Mouse (Mus musculus) hindbrain, embryonic 10.5 days (tissue): ENCODE data around the gene Mfsd2a. TPM values are rescaled to one million over a fixed set of nuclear protein-coding genes. Genes with fewer than 3 reads are reported as not detected.

Source experiments
- DNase-seq: peaks from one replicate; pipeline ENCODE4 v3.0.0-alpha.2; 2017; ENCODE audit warnings: low spot score
- H3K27ac ChIP-seq: fragments of 300-500 bp; sonication (generic); 2 replicates; pipeline ENCODE4 v1.5.1; 2016; ENCODE audit warnings: mild to moderate bottlenecking, moderate library complexity
- H3K27me3 ChIP-seq: fragments of 300-500 bp; sonication (generic); 2 replicates; pipeline ENCODE4 v1.6.1; 2016; ENCODE audit warnings: mild to moderate bottlenecking; ENCODE audit not compliant: poor library complexity, insufficient read depth, severe bottlenecking
- H3K36me3 ChIP-seq: fragments of 300-500 bp; sonication (generic); 2 replicates; pipeline ENCODE4 v1.6.1; 2016; ENCODE audit warnings: mild to moderate bottlenecking, moderate library complexity
- H3K4me1 ChIP-seq: fragments of 300-500 bp; sonication (generic); replicated peaks from 2 replicates; pipeline ENCODE4 v1.6.1; 2016; ENCODE audit warnings: mild to moderate bottlenecking
- H3K4me3 ChIP-seq: fragments of 300-500 bp; sonication (generic); 2 replicates; pipeline ENCODE4 v1.5.1; 2016; ENCODE audit warnings: mild to moderate bottlenecking, moderate library complexity
- H3K9me3 ChIP-seq: fragments of 300-500 bp; sonication (generic); 2 replicates; pipeline ENCODE4 v1.6.1; 2016; ENCODE audit warnings: mild to moderate bottlenecking, moderate library complexity
- WGBS: fragments of 180-500 bp; shearing (Covaris S2); methylation state at CpG from one replicate; pipeline ENCODE4 v1.1.7; 2016; 5-methylcytosine and 5-hydroxymethylcytosine counted together
- polyA plus RNA-seq: library from polyadenylated mRNA; unstranded; fragments of >200 nt; fragmentation: Nextera tagmentation; extraction: Ambion mirVana; gene quantifications from 2 replicates; pipeline ENCODE4 v1.2.1, GENCODE M21; 2016

Gene Mfsd2a
- polyA plus RNA-seq, 1 experiment from 2014 or later: 28.9 TPM

DNA sequence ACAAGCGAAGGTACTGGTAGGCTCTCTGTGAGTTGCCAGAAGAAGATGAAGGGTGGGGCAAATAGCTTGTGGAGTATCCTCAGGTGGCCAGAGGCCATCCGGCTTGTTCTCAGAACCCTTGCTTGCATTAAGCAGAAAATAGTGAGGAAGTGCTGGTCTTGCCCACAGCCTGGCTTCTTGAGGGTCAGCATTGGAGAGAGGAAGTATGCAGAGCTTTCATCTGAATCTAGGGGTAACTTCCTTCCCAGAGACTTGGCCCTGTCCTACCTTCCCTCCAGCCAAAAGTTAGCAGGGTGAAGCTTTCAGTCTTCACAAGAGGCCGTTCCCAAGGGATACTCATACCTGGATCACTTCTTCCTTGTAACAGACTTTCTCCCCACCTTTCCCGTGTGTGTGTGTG lies 10.7 kb upstream of the Mfsd2a start:
- 84% methylated on average over 4 of the region's 4 CpGs for WGBS

DNA sequence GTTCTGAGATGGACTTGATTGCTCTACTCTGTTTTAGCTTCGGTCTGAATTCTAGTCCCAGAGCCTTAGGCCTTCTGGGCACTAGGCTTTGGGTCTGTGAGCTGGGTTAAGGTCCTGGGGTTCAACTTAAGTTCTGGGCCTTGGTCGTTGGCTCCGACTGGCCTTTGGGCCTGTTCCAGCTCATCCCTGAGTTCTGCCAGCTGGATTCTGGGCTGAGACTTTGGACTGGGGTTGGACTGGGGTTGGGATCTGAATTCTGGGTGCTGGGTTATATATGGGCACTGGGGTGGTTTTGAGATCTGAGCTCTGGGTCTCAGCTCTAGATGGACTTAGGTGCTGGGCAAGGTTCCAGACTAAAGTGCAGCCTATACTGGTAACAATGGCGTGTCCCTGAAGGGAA lies 10.2 kb upstream of the Mfsd2a start:
- H3K27ac ChIP-seq: no peak overlapping the region
- H3K27me3 ChIP-seq: no peaks in the 10 kb centered on the region; the same call in 1 of the 2 replicates
- no peaks in the 10 kb centered on the region for H3K9me3 ChIP-seq
- DNase-seq: no peak
- no peaks in the 10 kb centered on the region for H3K36me3 ChIP-seq
- H3K4me1 ChIP-seq: no peaks in the 10 kb centered on the region
- WGBS: 88% methylated on average over 4 of the region's 4 CpGs
- H3K4me3 ChIP-seq: no peak overlapping the region

More for the DNA sequence above, 10.7 kb upstream of the Mfsd2a start:
- H3K9me3 ChIP-seq: no peaks in the 10 kb centered on the region
- DNase-seq: no peak
- H3K27me3 ChIP-seq: no peaks in the 10 kb centered on the region; the same call in 1 of the 2 replicates
- no peak overlapping the region for H3K27ac ChIP-seq
- H3K4me3 ChIP-seq: no peak overlapping the region
- no peaks in the 10 kb centered on the region for H3K36me3 ChIP-seq
- no peaks in the 10 kb centered on the region for H3K4me1 ChIP-seq

DNA sequence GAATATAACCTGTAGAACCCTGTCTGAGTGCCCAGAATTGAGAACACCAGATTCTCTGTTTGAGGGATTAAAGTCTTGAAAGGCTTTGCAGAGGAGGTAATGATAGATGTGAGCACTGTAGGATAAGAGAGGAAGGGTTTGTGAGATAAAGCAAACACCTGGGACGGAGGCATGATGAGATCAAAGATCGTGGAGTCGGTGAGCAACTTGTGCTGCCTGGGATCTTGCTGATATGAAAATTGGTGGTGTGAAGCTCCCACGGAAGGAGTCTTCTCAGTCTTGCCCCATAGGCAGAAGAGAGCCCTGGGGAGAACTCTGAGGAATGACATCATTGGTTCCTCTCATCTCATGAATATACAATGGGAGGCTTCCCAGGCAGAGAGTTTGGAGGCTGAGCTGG lies 7.1 kb upstream of the Mfsd2a start:
- H3K27ac ChIP-seq: no peak overlapping the region
- H3K36me3 ChIP-seq: no peaks in the 10 kb centered on the region
- no peak overlapping the region for H3K4me3 ChIP-seq
- H3K27me3 ChIP-seq: 0 out of 2 replicates have a peak, but pooled peaks cover 3% of the 10 kb centered on the region
- no peaks in the 10 kb centered on the region for H3K9me3 ChIP-seq
- peaks cover 2% of the 10 kb centered on the region for H3K4me1 ChIP-seq
- DNase-seq: no peak
- 74% methylated on average over 4 of the region's 4 CpGs for WGBS

DNA sequence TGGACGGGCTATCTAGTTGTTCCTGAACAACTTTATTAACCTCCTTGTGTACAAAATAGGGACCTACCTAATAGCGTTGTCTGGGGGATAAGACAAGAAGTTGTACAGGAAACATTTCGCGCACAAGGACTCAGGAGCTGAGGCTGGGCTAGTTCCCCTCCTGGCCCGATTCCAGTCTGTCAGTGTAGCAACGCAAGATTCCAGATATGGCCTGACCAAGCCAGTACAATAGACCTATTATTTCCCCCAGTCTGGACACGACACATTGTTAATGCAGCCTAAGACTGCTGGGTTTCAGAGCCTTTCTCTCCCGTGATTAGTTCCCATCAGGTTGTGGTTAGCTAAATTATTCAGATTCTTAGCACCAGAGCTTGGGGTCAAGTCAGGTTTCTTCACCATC lies 1.8 kb upstream of the Mfsd2a start:
- peak; percentile 36 for DNase-seq
- Histone ChIP-seq H3K4me3 (no peak overlapping the region), H3K27ac (peak overlapping the region; percentile 94), H3K36me3 (peaks cover 15% of the 10 kb centered on the region), H3K9me3 (no peaks in the 10 kb centered on the region), H3K4me1 (peaks cover 51% of the 10 kb centered on the region), H3K27me3 (peaks cover 39% of the 10 kb centered on the region)
- 48% methylated on average over 8 of the region's 8 CpGs for WGBS

DNA sequence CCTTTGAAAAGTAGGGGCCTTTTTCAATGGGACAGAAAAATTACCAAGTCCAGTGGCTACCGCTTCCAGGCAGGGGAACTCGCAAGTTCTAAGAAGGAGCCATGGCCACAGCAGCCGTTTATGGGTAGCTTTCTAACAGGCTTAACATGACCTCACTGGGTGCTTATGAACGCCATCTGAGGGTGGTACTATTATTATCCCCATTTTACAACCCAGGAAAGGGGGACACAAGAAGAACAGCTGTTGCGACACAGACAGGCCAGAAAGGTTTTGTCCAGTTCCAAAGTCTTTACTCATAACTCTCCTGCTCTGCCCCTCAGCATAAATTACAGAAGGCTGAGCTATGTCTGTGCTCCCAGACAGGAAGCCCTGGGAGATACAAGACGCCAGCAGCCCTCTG lies 601 bp upstream of the Mfsd2a start:
- WGBS: 17% methylated on average over 6 of the region's 6 CpGs
- H3K27me3 ChIP-seq: peaks cover 39% of the 10 kb centered on the region
- H3K9me3 ChIP-seq: no peaks in the 10 kb centered on the region
- no peak for DNase-seq
- H3K36me3 ChIP-seq: peaks cover 26% of the 10 kb centered on the region
- peaks cover 52% of the 10 kb centered on the region for H3K4me1 ChIP-seq
- H3K4me3 ChIP-seq: peak overlapping the region; percentile 86
- H3K27ac ChIP-seq: peak overlapping the region; percentile 94

DNA sequence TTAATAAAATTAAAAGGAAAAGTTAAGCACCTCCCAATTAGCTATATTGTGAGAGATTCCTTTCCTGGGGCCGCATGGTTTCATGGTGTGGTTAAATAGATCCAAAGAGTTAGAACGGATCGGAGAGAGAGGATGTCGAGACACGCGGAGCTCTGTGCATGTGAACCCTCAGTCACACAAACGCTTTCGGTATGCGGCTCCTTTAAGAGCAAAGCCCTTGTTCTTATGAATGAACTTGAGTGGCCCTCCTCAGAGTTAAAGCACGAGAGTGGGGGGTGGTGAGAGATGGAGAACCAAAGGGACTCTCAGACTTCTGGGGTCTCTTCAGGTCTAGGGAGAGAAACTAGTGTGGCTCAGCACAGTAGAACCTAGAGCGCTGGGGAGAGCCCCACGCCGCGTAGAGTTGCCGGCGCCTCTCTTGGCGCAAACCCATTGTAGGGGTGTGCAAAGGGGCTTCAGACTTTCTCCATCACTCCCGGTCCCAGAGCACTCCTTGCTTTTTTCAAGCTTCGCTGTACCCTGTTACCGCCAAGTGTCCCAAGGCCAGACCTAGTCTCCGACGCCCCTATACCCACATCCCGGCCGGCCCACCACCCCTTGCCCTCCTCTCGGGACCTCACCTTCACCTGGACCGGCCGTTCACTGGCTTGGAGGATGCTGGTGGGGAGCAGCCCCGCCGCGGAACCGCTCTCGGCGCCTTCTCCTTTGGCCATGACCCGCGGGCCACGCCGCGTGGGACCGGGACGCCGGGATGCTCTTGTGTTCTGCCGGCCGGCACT lies 478 bp downstream of the Mfsd2a start:
- Histone ChIP-seq H3K4me1 (peaks cover 63% of the 10 kb centered on the region), H3K27me3 (peaks cover 39% of the 10 kb centered on the region), H3K27ac (peak overlapping the region; percentile 94), H3K4me3 (peak overlapping the region; percentile 86), H3K9me3 (no peaks in the 10 kb centered on the region), H3K36me3 (peaks cover 37% of the 10 kb centered on the region)
- peak; percentile 63 for DNase-seq
- WGBS: under 1% methylated on average over 43 of the region's 43 CpGs

DNA sequence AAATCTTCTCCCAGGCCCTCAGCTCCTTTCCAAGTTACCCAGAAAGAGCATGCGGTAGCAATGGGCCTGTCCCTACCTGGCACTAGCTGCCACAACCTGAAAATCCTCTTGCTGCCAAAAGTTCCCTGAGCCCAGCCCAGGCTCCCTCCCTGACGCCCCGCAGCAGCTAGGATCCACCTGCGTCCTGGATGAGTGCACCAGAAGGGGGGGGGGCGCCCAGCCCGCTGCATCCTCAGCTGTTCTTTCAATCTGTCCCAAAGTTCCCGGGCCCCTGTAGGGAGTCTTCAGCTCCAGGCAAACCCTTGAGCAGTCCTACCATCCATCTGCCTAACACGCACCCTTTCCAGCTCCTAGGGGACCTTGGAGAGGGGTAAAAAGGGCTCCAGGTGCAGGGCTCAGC lies 1.2 kb downstream of the Mfsd2a start:
- DNase-seq: no peak
- WGBS: 5% methylated on average over 8 of the region's 8 CpGs
- peaks cover 70% of the 10 kb centered on the region for H3K4me1 ChIP-seq
- no peaks in the 10 kb centered on the region for H3K9me3 ChIP-seq
- H3K27me3 ChIP-seq: peaks cover 39% of the 10 kb centered on the region
- H3K4me3 ChIP-seq: peak overlapping the region; percentile 86
- H3K36me3 ChIP-seq: peaks cover 44% of the 10 kb centered on the region
- peak overlapping the region; percentile 94 for H3K27ac ChIP-seq

DNA sequence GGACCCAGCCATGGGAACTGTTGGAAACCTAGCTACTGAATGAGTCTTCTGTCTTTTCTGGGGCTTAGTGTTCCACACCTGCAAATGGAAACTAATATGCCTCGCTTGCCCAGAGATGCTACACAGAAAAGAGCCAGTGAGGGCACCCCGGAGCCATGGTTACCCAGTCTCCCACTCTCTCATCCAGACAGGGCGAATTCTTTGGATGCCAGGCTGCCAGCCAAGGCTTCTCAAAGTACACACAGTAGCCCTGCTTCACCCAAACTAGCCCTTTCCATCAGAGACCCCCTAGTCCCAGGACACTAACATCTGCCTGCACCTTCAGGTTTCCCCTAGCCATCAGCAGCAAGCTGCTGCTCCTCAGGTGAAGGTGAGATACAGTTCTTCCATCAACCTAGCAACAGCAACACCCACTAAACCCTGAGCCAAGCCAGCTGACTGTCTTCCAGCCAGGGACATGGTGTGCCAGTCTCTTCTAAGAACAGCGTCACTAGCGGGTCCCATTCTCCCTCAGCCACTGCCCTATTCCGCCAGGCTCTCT lies 2.4 kb downstream of the Mfsd2a start:
- DNase-seq: no peak
- Histone ChIP-seq H3K4me3 (0 out of 2 replicates have a peak overlapping the region, but pooled peaks have one; percentile 1), H3K27ac (no peak overlapping the region; the same call in 1 of the 2 replicates), H3K4me1 (peaks cover 74% of the 10 kb centered on the region), H3K27me3 (peaks cover 36% of the 10 kb centered on the region), H3K9me3 (no peaks in the 10 kb centered on the region), H3K36me3 (peaks cover 56% of the 10 kb centered on the region)
- 87% methylated on average over 6 of the region's 6 CpGs for WGBS

DNA sequence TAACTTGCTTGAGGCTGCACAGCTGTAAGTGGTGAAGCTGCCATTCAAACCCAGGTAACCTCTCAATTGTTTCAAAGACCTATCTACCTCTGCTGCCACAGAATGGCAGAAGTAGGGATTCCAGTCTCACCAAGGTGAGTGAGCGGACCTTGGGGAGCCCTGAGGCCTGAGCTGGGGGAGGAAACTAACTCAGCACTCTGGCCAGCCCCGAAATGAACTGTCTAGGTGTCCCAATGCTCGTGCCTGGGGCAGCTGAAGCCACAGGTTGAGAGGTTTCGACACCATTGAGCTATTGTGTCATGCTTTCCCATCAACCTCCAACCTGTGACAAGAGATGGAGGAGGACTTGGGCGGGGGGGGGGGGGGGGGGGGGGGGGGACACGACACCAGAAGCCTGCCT lies 4.7 kb downstream of the Mfsd2a start:
- peak overlapping the region; percentile 44; the same call in 1 of the 2 replicates for H3K4me3 ChIP-seq
- peaks cover 79% of the 10 kb centered on the region for H3K36me3 ChIP-seq
- WGBS: 67% methylated on average over 6 of the region's 6 CpGs
- peaks cover 54% of the 10 kb centered on the region for H3K4me1 ChIP-seq
- no peak for DNase-seq
- H3K27me3 ChIP-seq: peaks cover 23% of the 10 kb centered on the region
- H3K9me3 ChIP-seq: no peaks in the 10 kb centered on the region
- H3K27ac ChIP-seq: peak overlapping the region; percentile 91

DNA sequence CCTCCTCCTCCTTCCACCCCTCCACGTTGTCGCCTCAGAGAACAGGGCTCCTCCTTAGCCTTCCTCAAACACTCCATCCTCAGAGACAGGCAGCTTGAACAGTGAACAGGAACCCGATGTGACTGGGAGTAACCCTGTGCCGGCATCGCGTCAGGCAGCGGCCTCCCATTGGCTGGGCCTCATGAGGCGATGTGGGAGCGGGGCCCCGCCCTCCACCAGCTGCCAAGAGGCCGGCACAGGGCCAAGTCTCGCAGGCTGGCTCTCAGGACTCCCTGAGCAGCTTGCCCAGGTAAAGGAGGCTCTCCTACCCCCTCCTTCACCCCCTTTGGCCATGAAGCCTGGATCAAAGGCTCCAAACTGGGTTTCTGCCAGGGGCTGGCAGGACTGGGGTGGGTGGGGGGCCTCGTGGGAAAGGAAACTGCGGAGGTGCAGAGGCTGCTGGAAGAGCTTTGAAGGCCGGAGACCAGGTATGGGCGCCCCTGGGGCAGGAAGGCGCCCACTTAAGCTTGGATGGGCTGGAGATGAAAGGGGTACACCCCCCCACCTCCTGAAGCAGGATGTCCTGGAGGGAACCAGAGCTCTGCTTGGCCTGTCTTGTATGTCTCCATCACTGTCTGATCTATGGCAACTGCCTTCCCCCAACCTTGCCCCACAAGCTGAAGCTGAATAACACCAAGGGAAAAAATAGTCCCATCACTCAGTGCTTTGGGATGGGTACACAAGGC lies 5.4 kb downstream of the Mfsd2a start:
- WGBS: 14% methylated on average over 17 of the region's 17 CpGs
- peak overlapping the region; percentile 44 for H3K4me3 ChIP-seq
- peak; percentile 87 for DNase-seq
- peaks cover 20% of the 10 kb centered on the region for H3K27me3 ChIP-seq
- peak overlapping the region; percentile 91 for H3K27ac ChIP-seq
- peaks cover 86% of the 10 kb centered on the region for H3K36me3 ChIP-seq
- H3K4me1 ChIP-seq: peaks cover 47% of the 10 kb centered on the region
- H3K9me3 ChIP-seq: no peaks in the 10 kb centered on the region

DNA sequence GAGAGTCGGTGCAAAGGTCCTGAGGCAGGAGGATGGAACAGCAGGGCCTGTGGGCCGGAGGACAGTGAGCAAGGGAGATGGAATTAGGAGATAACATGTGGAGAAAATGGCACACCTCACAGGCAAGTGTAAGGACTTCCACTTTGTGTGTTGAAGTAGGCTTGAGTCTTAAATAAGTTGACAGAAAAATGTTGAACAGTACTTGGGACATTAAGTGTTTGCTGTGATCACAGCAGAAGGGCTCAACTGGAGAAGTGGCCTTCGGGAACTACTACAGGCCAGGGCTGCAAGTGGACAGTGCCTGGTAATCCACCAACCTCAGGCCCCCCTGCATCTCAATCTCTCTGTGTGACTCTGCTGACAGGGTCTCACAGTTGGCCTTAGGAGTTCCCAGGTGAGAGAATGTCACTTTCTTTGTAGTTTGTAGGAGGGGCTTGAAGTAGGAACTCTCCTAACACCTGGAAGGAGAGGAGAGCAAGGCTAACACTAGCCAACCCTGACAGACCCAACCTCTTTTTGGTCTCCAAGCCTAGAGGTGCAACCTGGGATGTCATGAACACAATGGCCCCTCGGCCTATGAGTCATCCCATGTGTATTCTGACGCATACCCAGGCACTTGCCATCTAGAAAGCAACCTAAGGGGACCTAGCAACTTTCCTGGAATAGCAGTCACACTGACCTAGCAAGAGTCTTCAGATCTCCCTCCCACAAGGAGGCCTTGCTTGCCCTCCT lies 6.1 kb downstream of the Mfsd2a start:
- Histone ChIP-seq H3K4me3 (peak overlapping the region; percentile 44), H3K27me3 (peaks cover 16% of the 10 kb centered on the region), H3K27ac (peak overlapping the region; percentile 91), H3K4me1 (peaks cover 40% of the 10 kb centered on the region), H3K36me3 (peaks cover 94% of the 10 kb centered on the region), H3K9me3 (no peaks in the 10 kb centered on the region)
- 68% methylated on average over 5 of the region's 5 CpGs for WGBS
- DNase-seq: no peak

DNA sequence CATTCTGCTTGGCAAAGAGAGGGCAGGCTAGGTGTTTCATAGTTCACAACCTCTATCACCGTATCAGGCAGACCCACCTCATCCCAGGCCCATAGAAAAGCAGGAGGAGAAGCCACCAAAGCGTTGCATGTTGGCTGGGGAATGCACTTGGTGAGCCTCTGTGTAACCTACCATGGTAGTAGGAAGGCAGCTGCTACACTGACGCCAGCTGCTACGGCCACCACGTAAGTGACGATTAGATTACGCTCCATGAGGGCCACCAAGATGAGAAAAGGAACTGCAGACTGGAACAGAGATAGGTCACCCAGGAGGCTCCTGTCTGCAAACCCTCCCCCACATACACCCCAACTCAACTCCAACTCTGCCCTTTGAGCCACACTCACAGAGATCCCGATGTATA lies 11.9 kb downstream of the Mfsd2a start:
- WGBS: 92% methylated on average over 8 of the region's 8 CpGs
- H3K27ac ChIP-seq: no peak overlapping the region
- H3K27me3 ChIP-seq: no peaks in the 10 kb centered on the region
- H3K4me1 ChIP-seq: no peaks in the 10 kb centered on the region
- H3K9me3 ChIP-seq: no peaks in the 10 kb centered on the region
- DNase-seq: no peak
- no peak overlapping the region for H3K4me3 ChIP-seq
- H3K36me3 ChIP-seq: peaks cover 100% of the 10 kb centered on the region
